Mouse (Mus musculus): ENCODE data around the gene Pde9a.
A peak's percentile ranks its signal among the peaks of the same experiment; 100 is the strongest.

Gene Pde9a

GRCm38 (mm10) chr17:31435934-31436813 is 50.2 kb downstream of the Pde9a start:
- TF ChIP-seq GATA4 (IDR thresholded peaks at IDR 0.05; ENCODE audit: insufficient replicate concordance, low read length) = no peak

GRCm38 (mm10) chr17:31436814-31437406 is 50.9 kb downstream of the Pde9a start:
- TF ChIP-seq GATA4 (IDR thresholded peaks at IDR 0.05; ENCODE audit: insufficient replicate concordance, low read length) = no peak

DNA sequence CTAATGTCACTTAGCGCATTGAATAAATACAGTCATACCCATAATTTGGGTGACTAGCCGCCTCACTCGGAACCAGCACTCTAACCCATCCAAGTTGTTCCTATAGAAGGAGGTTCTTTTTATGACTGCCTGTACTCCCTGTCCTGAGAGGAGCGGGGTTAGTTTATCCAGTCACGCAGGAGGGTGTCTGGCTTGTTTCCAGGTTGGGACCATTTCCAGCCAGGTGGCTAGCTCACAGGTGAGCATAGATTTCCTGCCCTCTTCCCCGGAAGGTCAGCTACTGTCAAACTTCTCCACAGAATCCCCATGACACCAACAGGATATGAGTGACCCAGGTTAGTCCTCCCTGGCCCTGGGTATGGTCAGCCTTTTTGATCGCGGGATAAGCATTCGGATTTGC is 51.5 kb downstream of the Pde9a start:
- TF ChIP-seq GATA4 (IDR thresholded peaks at IDR 0.05; ENCODE audit: insufficient replicate concordance, low read length) = no peak

DNA sequence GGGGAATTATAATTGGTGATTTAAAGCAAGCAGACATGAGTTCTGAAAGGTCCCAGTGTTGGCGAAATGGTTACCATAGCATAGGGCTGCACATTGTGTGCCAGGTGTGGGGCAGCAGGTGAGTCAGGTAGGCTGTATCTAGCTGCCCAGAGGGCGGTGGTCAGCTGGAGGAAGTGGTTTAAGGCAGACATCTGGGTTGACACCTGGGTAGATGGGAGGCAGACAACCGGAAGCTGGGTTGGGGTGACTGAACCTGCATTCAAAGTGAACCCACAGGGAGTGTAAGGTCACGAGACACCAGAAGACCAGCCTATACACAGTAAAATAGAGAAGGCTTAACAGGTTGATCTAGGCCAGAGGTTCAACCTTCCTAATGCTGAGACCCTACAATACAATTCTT is 54.0 kb downstream of the Pde9a start:
- TF ChIP-seq GATA4 (IDR thresholded peaks at IDR 0.05; ENCODE audit: insufficient replicate concordance, low read length) = no peak

- no peak for TF ChIP-seq GATA4 (IDR thresholded peaks at IDR 0.05; ENCODE audit: insufficient replicate concordance, low read length)
Observed at GRCm38 (mm10) chr17:31442513-31442912, 56.5 kb downstream of the Pde9a start.

- TF ChIP-seq GATA4 (IDR thresholded peaks at IDR 0.05; ENCODE audit: insufficient replicate concordance, low read length) = no peak
Observed at GRCm38 (mm10) chr17:31444251-31444650, 58.2 kb downstream of the Pde9a start.

- TF ChIP-seq GATA4 (IDR thresholded peaks at IDR 0.05; ENCODE audit: insufficient replicate concordance, low read length) = peak; percentile 69; the same call in 1 of the 2 replicates
Observed at GRCm38 (mm10) chr17:31445061-31445731, 59.2 kb downstream of the Pde9a start.

- TF ChIP-seq GATA4 (IDR thresholded peaks at IDR 0.05; ENCODE audit: insufficient replicate concordance, low read length) = no peak
Observed at GRCm38 (mm10) chr17:31447766-31448165, 61.8 kb downstream of the Pde9a start.

DNA sequence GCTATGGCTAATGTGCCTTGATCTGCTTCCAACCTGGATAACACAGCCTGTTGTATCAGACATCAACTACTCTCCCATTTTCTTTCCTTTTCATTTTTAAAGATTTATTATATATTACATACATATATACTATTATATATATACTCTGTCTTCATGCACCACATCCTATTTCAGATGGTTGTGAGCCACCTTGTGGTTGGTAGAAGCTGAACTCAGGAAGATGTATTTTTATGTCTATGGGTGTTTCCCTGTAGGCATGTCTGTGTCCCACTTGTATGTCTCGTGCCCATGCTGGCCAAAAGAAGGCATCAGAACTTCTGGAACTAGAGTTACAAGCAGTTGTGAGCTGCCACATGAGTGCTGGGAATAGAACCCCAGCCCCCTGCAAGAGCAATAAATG is 62.5 kb downstream of the Pde9a start:
- no peak for TF ChIP-seq GATA4 (IDR thresholded peaks at IDR 0.05; ENCODE audit: insufficient replicate concordance, low read length)

DNA sequence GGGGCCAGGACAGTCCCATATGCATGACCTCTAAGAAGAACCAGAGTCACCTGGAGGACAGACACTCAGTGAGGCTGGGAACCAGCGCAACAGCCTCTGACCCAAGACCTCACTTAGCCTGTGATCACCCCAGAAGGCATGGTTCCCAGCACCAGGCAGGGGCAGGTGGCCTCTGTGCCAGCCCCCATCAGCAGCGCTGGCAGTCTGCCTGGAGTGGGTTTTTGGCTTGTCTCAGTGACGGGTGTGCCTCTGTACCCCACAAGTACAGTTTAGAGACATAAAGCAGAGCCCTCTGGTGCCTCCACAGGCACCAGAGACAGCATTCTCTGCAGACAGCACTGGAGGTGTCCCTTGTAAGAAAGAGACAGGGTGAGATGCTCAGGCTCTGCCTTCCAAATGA is 64.2 kb downstream of the Pde9a start:
- TF ChIP-seq GATA4 (IDR thresholded peaks at IDR 0.05; ENCODE audit: insufficient replicate concordance, low read length) = no peak

DNA sequence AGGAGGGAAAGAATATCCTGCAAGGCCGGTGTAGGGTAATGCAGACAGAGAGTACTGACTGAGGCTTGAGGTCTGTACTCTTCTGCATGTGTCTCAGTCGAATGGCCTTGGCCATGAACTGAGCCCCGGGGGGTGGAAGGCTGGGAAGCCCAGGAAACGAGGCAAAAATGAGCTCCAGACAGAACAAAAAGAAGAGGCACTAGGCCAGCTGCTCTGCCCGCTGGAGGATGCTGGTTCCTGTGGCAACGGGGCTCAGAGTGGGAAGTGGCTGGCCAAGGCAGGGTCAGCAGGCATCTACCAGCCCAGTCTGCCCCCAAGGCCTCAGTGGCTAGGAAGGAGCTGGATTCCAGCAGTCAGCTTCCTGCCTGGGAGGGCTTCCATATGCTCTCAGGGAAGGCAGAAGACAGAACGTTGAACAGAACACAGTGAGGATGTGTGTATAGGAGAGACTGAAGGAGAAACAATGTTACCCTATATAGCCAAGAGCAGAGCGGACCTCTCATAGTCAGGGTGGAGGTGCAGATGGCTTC is 65.2 kb downstream of the Pde9a start:
- no peak for TF ChIP-seq GATA4 (IDR thresholded peaks at IDR 0.05; ENCODE audit: insufficient replicate concordance, low read length)

DNA sequence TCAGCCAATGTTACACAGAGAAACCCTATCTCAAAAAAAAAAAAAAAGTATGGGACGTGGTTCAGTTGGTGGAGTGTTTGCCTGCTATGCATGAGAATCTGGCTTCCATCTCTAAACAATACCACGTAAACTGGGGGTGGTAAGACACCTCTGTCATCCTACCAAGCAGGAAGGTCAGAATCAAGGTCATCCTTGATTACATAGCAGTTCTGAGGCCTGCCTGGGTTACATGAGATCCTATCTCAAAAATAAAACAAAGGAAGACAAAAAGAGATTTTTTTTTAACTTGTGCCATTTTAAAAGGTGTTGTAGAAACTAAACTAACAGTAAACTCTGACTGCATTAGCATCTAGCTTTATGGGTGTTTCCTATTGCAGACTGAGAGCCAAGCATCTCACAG is 66.8 kb downstream of the Pde9a start:
- TF ChIP-seq GATA4 (IDR thresholded peaks at IDR 0.05; ENCODE audit: insufficient replicate concordance, low read length) = no peak

GRCm38 (mm10) chr17:31453476-31453875 is 67.5 kb downstream of the Pde9a start:
- no peak for TF ChIP-seq GATA4 (IDR thresholded peaks at IDR 0.05; ENCODE audit: insufficient replicate concordance, low read length)

DNA sequence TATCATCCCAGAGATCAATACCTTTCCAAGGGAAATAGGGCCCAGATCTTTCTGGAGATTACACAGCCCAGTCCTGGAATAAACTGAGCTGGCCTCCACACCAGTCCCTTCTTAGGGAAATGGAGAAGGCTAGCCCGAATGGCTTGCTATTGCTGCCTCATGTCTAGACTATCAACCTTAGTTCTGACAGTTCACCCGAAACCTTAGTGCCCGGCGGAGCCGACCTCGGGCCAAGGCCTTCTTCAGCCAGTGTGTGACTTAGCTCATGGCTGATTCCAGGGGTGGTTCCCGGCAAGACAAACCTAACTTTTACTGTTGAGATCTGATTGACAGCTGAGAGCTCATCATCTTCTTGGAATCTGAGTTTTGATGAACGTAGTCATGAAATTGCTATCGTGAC is 68.0 kb downstream of the Pde9a start:
- TF ChIP-seq GATA4 (IDR thresholded peaks at IDR 0.05; ENCODE audit: insufficient replicate concordance, low read length) = no peak

GRCm38 (mm10) chr17:31456723-31457567 is 70.9 kb downstream of the Pde9a start:
- TF ChIP-seq GATA4 (IDR thresholded peaks at IDR 0.05; ENCODE audit: insufficient replicate concordance, low read length) = no peak

All from liver, adult (tissue).